17 mouse cellular contexts compared by ENCODE assay signal in genomic region chr12:68458196-68458595, GRCm38 (mm10).
"Had no signal": no experiment of that assay in that cellular context is flagged by ENCODE, and none has a peak within 500 bp of the region (broad histone marks: within the 10 kb centered on the region; RNA-seq: fewer than 3 reads in every experiment).

No protein-coding gene starts in this region.

- H3K4me1 ChIP-seq: lung, embryonic 15.5 days; megakaryocyte, embryonic 14.5 days; midbrain, embryonic 13.5 days; neural tube, embryonic 12.5 days; stomach, embryonic 15.5 days had no signal

- H3K9ac ChIP-seq: lung, embryonic 15.5 days; midbrain, embryonic 13.5 days; neural tube, embryonic 12.5 days; stomach, embryonic 15.5 days had no signal

- H3K4me2 ChIP-seq: lung, embryonic 15.5 days; midbrain, embryonic 11.5 days; midbrain, embryonic 13.5 days; neural tube, embryonic 12.5 days; stomach, embryonic 15.5 days had no signal

- ATAC-seq: lung, postnatal 0 days; midbrain, embryonic 13.5 days; midbrain, embryonic 16.5 days had no signal

- H3K4me3 ChIP-seq: lung, embryonic 15.5 days; megakaryocyte, embryonic 14.5 days; midbrain, embryonic 13.5 days; neural tube, embryonic 12.5 days; stomach, embryonic 15.5 days had no signal

- H3K27me3 ChIP-seq: lung, embryonic 15.5 days; megakaryocyte, embryonic 14.5 days; midbrain, embryonic 13.5 days; neural tube, embryonic 12.5 days; stomach, embryonic 15.5 days had no signal

- DNase-seq: lung, adult 2 months; lung, postnatal 14 days; lung, postnatal 36 days; right cerebral cortex, postnatal 14 days; thymus, adult 2 months; thymus, postnatal 25 days; thymus, postnatal 4 days had no signal

- H3K9me3 ChIP-seq: lung, embryonic 15.5 days; midbrain, embryonic 13.5 days; neural tube, embryonic 12.5 days; stomach, embryonic 15.5 days had no signal

- H3K27ac ChIP-seq: lung, embryonic 15.5 days; macrophage; midbrain, embryonic 13.5 days; neural tube, embryonic 12.5 days; stomach, embryonic 15.5 days; stomach, postnatal 0 days had no signal

- H3K36me3 ChIP-seq: lung, embryonic 15.5 days; midbrain, embryonic 13.5 days; neural tube, embryonic 12.5 days; stomach, embryonic 15.5 days had no signal
